Mouse (Mus musculus) neural tube, embryonic 14.5 days (tissue): ENCODE data around the gene Clta. TPM values are rescaled to one million over a fixed set of nuclear protein-coding genes. Genes with fewer than 3 reads are reported as not detected.

ENCODE experiments used
- ATAC-seq: fragments of 200-750 bp; cut with Nextera tagmentation; 2 replicates; pipeline ENCODE4 v1.8.0; 2017; ENCODE audit warnings: low read depth, mild to moderate bottlenecking, moderate TSS enrichment, moderate library complexity
- H3K27ac ChIP-seq: fragments of 300-500 bp; sonication (generic); 2 replicates; pipeline ENCODE4 v1.5.1; 2014; ENCODE audit warnings: low read depth, mild to moderate bottlenecking, control low read depth, low read length, moderate library complexity, mixed read lengths
- H3K27me3 ChIP-seq: fragments of 300-500 bp; sonication (generic); 2 replicates; pipeline ENCODE4 v1.6.1; 2014; ENCODE audit warnings: low read length; ENCODE audit not compliant: control insufficient read depth, insufficient read depth
- H3K36me3 ChIP-seq: fragments of 300-500 bp; sonication (generic); 2 replicates; pipeline ENCODE4 v1.6.1; 2014; ENCODE audit warnings: low read length, mixed read lengths; ENCODE audit not compliant: control insufficient read depth, insufficient read depth
- H3K4me1 ChIP-seq: fragments of 300-500 bp; sonication (generic); 2 replicates; pipeline ENCODE4 v1.6.1; 2014; ENCODE audit warnings: low read length; ENCODE audit not compliant: control insufficient read depth, insufficient read depth
- H3K4me2 ChIP-seq: fragments of 300-500 bp; sonication (generic); 2 replicates; pipeline ENCODE4 v1.6.1; 2014; ENCODE audit warnings: mild to moderate bottlenecking, low read depth, low read length, control low read depth
- H3K4me3 ChIP-seq: fragments of 300-500 bp; sonication (generic); 2 replicates; pipeline ENCODE4 v1.5.1; 2014; ENCODE audit warnings: low read depth, low read length, control low read depth, mixed read lengths
- H3K9ac ChIP-seq: fragments of 300-500 bp; sonication (generic); replicated peaks from 2 replicates; pipeline ENCODE4 v1.6.1; 2014; ENCODE audit warnings: low read depth, mild to moderate bottlenecking, control low read depth, low read length, mixed read lengths
- H3K9me3 ChIP-seq: fragments of 300-500 bp; sonication (generic); 2 replicates; pipeline ENCODE4 v1.6.1; 2016; ENCODE audit warnings: low read length; ENCODE audit not compliant: control insufficient read depth
- WGBS: fragments of 180-500 bp; shearing (Covaris S2); extraction: QIAGEN DNeasy Blood & Tissue Kit; methylation state at CpG from one replicate; pipeline ENCODE4 v1.1.7; 2014; 5-methylcytosine and 5-hydroxymethylcytosine counted together
- polyA plus RNA-seq: library from polyadenylated mRNA; unstranded; fragments of >200 nt; fragmentation: Nextera tagmentation; extraction: Ambion mirVana; gene quantifications from 2 replicates; pipeline ENCODE4 v1.2.1, GENCODE M21; 2014

Clta gene
- 349 and 356 TPM in 2 replicates for polyA plus RNA-seq

- Histone ChIP-seq H3K27me3 (no peaks in the 10 kb centered on the region), H3K4me3 (no peak within 1 kb of the TSS), H3K27ac (no peak within 1 kb of the TSS), H3K9me3 (no peaks in the 10 kb centered on the region), H3K4me1 (no peaks in the 10 kb centered on the region), H3K4me2 (no peak within 1 kb of the TSS), H3K36me3 (no peaks in the 10 kb centered on the region), H3K9ac (no peak within 1 kb of the TSS)
- 90% methylated on average over 5 of the region's 5 CpGs for WGBS
- ATAC-seq: no peak
Observed at GRCm38 (mm10) chr4:44004126-44004525, at the start of gene Clta. Gene Clta (plus strand): TSS chr4:44004452.

- Histone ChIP-seq H3K27ac (peak within 1 kb of the TSS; percentile 81), H3K36me3 (no peaks in the 10 kb centered on the region), H3K4me3 (peak within 1 kb of the TSS; percentile 75), H3K9me3 (no peaks in the 10 kb centered on the region), H3K9ac (peak within 1 kb of the TSS; percentile 84), H3K27me3 (no peaks in the 10 kb centered on the region), H3K4me2 (peak within 1 kb of the TSS; percentile 96), H3K4me1 (no peaks in the 10 kb centered on the region)
- under 1% methylated on average over 44 of the region's 45 CpGs for WGBS
- ATAC-seq: peak; percentile 91
Observed at GRCm38 (mm10) chr4:43957292-43957845, 46.9 kb upstream of the Clta start, which contains the start of gene Glipr2. Gene Glipr2 (plus strand): TSS chr4:43957401.

GRCm38 (mm10) chr4:43957846-43958461 lies 46.3 kb upstream of the Clta start:
- peak; percentile 82 for ATAC-seq
- WGBS: 0% methylated on average over 26 of the region's 26 CpGs
- no peaks in the 10 kb centered on the region for H3K4me1 ChIP-seq

GRCm38 (mm10) chr4:43959523-43960179 lies 44.6 kb upstream of the Clta start:
- Histone ChIP-seq H3K9ac (no peak overlapping the region), H3K9me3 (no peaks in the 10 kb centered on the region), H3K4me2 (peak overlapping the region; percentile 96; the same call in 1 of the 2 replicates), H3K36me3 (no peaks in the 10 kb centered on the region), H3K4me1 (no peaks in the 10 kb centered on the region), H3K4me3 (no peak overlapping the region), H3K27me3 (no peaks in the 10 kb centered on the region), H3K27ac (no peak overlapping the region)
- 70% methylated on average over 9 of the region's 9 CpGs for WGBS
- no peak for ATAC-seq

More at GRCm38 (mm10) chr4:43957846-43958461, 46.3 kb upstream of the Clta start:
- Histone ChIP-seq H3K4me2 (peak overlapping the region; percentile 96), H3K36me3 (no peaks in the 10 kb centered on the region), H3K9ac (peak overlapping the region; percentile 84), H3K27ac (peak overlapping the region; percentile 81), H3K4me3 (peak overlapping the region; percentile 75), H3K27me3 (no peaks in the 10 kb centered on the region), H3K9me3 (no peaks in the 10 kb centered on the region)

GRCm38 (mm10) chr4:43960207-43960606 lies 44.0 kb upstream of the Clta start:
- no peaks in the 10 kb centered on the region for H3K4me1 ChIP-seq
- no peak overlapping the region for H3K9ac ChIP-seq
- no peaks in the 10 kb centered on the region for H3K9me3 ChIP-seq
- no peak overlapping the region for H3K27ac ChIP-seq
- H3K4me2 ChIP-seq: no peak overlapping the region
- ATAC-seq: no peak
- no peaks in the 10 kb centered on the region for H3K36me3 ChIP-seq
- no peaks in the 10 kb centered on the region for H3K27me3 ChIP-seq
- H3K4me3 ChIP-seq: no peak overlapping the region
- WGBS: 91% methylated on average over 6 of the region's 6 CpGs

GRCm38 (mm10) chr4:43964326-43964833 lies 39.9 kb upstream of the Clta start:
- Histone ChIP-seq H3K4me2 (no peak overlapping the region), H3K9ac (no peak overlapping the region), H3K4me1 (peaks cover 6% of the 10 kb centered on the region), H3K27me3 (no peaks in the 10 kb centered on the region), H3K4me3 (no peak overlapping the region), H3K36me3 (no peaks in the 10 kb centered on the region), H3K27ac (no peak overlapping the region), H3K9me3 (no peaks in the 10 kb centered on the region)
- ATAC-seq: no peak
- WGBS: 57% methylated on average over 2 of the region's 2 CpGs

GRCm38 (mm10) chr4:43964951-43965684 lies 39.1 kb upstream of the Clta start:
- Histone ChIP-seq H3K9ac (no peak overlapping the region), H3K36me3 (no peaks in the 10 kb centered on the region), H3K27ac (no peak overlapping the region), H3K9me3 (no peaks in the 10 kb centered on the region), H3K4me2 (no peak overlapping the region), H3K4me3 (no peak overlapping the region), H3K4me1 (peaks cover 6% of the 10 kb centered on the region), H3K27me3 (no peaks in the 10 kb centered on the region)
- ATAC-seq: no peak
- 47% methylated on average over 4 of the region's 4 CpGs for WGBS

- H3K9ac ChIP-seq: no peak overlapping the region
- H3K27me3 ChIP-seq: no peaks in the 10 kb centered on the region
- H3K36me3 ChIP-seq: no peaks in the 10 kb centered on the region
- 87% methylated on average over 7 of the region's 7 CpGs for WGBS
- no peak overlapping the region for H3K27ac ChIP-seq
- no peak for ATAC-seq
- H3K4me2 ChIP-seq: no peak overlapping the region
- no peak overlapping the region for H3K4me3 ChIP-seq
- no peaks in the 10 kb centered on the region for H3K9me3 ChIP-seq
- H3K4me1 ChIP-seq: peaks cover 6% of the 10 kb centered on the region
Observed at GRCm38 (mm10) chr4:43965856-43966535, 38.3 kb upstream of the Clta start.
